Mouse (Mus musculus): ENCODE data around the gene Slc44a1.

The Slc44a1 gene

GRCm38 (mm10) chr4:53537539-53537938 is 97.3 kb downstream of the Slc44a1 start:
- DNase-seq (ENCODE audit: low spot score), result no peak

- DNase-seq (ENCODE audit: low spot score), result no peak
These were observed 98.4 kb downstream of the Slc44a1 start for GRCm38 (mm10) chr4:53538600-53538999.

GRCm38 (mm10) chr4:53539929-53540328 is 99.7 kb downstream of the Slc44a1 start:
- DNase-seq (ENCODE audit: low spot score), result no peak

GRCm38 (mm10) chr4:53543421-53543820 is 103.2 kb downstream of the Slc44a1 start:
- DNase-seq (ENCODE audit: low spot score), result no peak

- peak; percentile 17 for DNase-seq (ENCODE audit: low spot score)
These were observed 104.7 kb downstream of the Slc44a1 start for GRCm38 (mm10) chr4:53544889-53545288.

GRCm38 (mm10) chr4:53547381-53547780 is 107.2 kb downstream of the Slc44a1 start:
- DNase-seq (ENCODE audit: low spot score), result no peak

GRCm38 (mm10) chr4:53549375-53549774 is 109.2 kb downstream of the Slc44a1 start:
- DNase-seq (ENCODE audit: low spot score), result peak; percentile 39

- DNase-seq (ENCODE audit: low spot score), result no peak
These were observed 124.4 kb downstream of the Slc44a1 start for GRCm38 (mm10) chr4:53564618-53565017.

GRCm38 (mm10) chr4:53567065-53567464 is 126.9 kb downstream of the Slc44a1 start:
- DNase-seq (ENCODE audit: low spot score), result peak; percentile 13

GRCm38 (mm10) chr4:53575558-53575957 is 135.3 kb downstream of the Slc44a1 start:
- DNase-seq (ENCODE audit: low spot score), result no peak

- no peak for DNase-seq (ENCODE audit: low spot score)
These were observed 147.5 kb downstream of the Slc44a1 start for GRCm38 (mm10) chr4:53587676-53588075.

GRCm38 (mm10) chr4:53588936-53589335 is 148.7 kb downstream of the Slc44a1 start:
- DNase-seq (ENCODE audit: low spot score), result no peak

GRCm38 (mm10) chr4:53589466-53589865 is 149.3 kb downstream of the Slc44a1 start:
- no peak for DNase-seq (ENCODE audit: low spot score)

- DNase-seq (ENCODE audit: low spot score), result no peak
These were observed 149.9 kb downstream of the Slc44a1 start for GRCm38 (mm10) chr4:53590163-53590562.

- no peak for DNase-seq (ENCODE audit: low spot score)
These were observed 150.7 kb downstream of the Slc44a1 start for GRCm38 (mm10) chr4:53590691-53591447.

- DNase-seq (ENCODE audit: low spot score), result no peak
These were observed 151.3 kb downstream of the Slc44a1 start for GRCm38 (mm10) chr4:53591536-53591935.

GRCm38 (mm10) chr4:53591941-53592340 is 151.7 kb downstream of the Slc44a1 start:
- DNase-seq (ENCODE audit: low spot score), result no peak

- DNase-seq (ENCODE audit: low spot score), result no peak
These were observed 152.2 kb downstream of the Slc44a1 start for GRCm38 (mm10) chr4:53592386-53592785.

- peak; percentile 82 for DNase-seq (ENCODE audit: low spot score)
These were observed 154.0 kb downstream of the Slc44a1 start for GRCm38 (mm10) chr4:53594204-53594603.

- no peak for DNase-seq (ENCODE audit: low spot score)
These were observed 155.2 kb downstream of the Slc44a1 start for GRCm38 (mm10) chr4:53595246-53596062.

- no peak for DNase-seq (ENCODE audit: low spot score)
These were observed 156.1 kb downstream of the Slc44a1 start for GRCm38 (mm10) chr4:53596063-53596895.

GRCm38 (mm10) chr4:53600462-53600861 is 160.2 kb downstream of the Slc44a1 start:
- DNase-seq (ENCODE audit: low spot score), result peak; percentile 16
